Mouse (Mus musculus): ENCODE results near the gene St3gal2. TPM values are rescaled to one million over a fixed set of nuclear protein-coding genes. Genes with fewer than 3 reads are reported as not detected.

The St3gal2 gene
- total and polyA plus RNA-seq, 3 experiments, result 16.9 to 44.5 (median 17.0) TPM

DNA sequence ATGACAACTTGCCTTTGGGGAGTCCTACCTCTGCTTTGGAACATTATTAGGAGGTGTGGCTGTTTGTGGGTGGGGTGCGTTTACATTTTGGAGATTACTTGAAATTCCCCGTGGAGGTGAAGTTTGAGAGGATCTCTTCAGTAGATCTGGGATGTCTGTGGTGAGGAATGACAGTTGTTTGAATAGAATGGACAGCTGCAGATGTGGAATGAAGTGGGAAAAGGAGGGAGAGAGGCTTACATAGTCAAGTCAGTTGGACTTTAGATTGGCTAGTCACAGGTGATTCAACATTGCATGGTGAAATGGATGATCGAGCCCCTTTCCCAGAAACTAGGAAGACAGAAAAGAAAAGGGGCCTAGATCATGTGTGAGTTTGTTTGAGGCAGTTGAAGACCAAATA is 12.7 kb downstream of the St3gal2 start:
- H3K36me3 ChIP-seq (replicated peaks in 1 of 2; ENCODE audit: control insufficient read depth in 1 of 2, insufficient read depth in 1 of 2, low read length in 1 of 2), result peaks cover 11 to 57% of the 10 kb centered on the region in 2 experiments
- peaks cover 5% of the 10 kb centered on the region for H3K9me3 ChIP-seq (replicated peaks; ENCODE audit: low read length)
- H3K27me3 ChIP-seq (replicated peaks), result no peaks in the 10 kb centered on the region
- TF ChIP-seq RCOR1 (conservative IDR thresholded peaks at IDR 0.05; ENCODE audit: low read depth, low read length) (no peak), NELFE (IDR thresholded peaks at IDR 0.05; ENCODE audit: low read depth, low read length) (no peak), CTCF (conservative IDR thresholded peaks at IDR 0.05 in 1 of 2, IDR thresholded peaks at IDR 0.05 in 1 of 2; ENCODE audit: low read depth in 2 of 2, low read length in 2 of 2) (no peak), ZKSCAN1 (IDR thresholded peaks at IDR 0.05; ENCODE audit: borderline replicate concordance, low read depth, low read length) (no peak), CHD2 (IDR thresholded peaks at IDR 0.05; ENCODE audit: low read length) (no peak), ELF1 (IDR thresholded peaks at IDR 0.05; ENCODE audit: low read depth, low read length) (no peak), MEF2A (IDR thresholded peaks at IDR 0.05; ENCODE audit: borderline replicate concordance, low read depth, low read length) (no peak), IRF4 (IDR thresholded peaks at IDR 0.05; ENCODE audit: low read depth, low read length) (no peak), MXI1 (IDR thresholded peaks at IDR 0.05; ENCODE audit: low read depth, low read length) (no peak), PAX5 (IDR thresholded peaks at IDR 0.05; ENCODE audit: low read length) (no peak), NRF1 (IDR thresholded peaks at IDR 0.05; ENCODE audit: low read depth, low read length) (no peak)
- H3K9ac ChIP-seq (ENCODE audit: insufficient read depth, low read depth), result no peak overlapping the region
- in situ Hi-C loops (cut with MboI; ENCODE audit: low pct_ligation_motif_present, low pct_unique_long_range_greater_than_20kb, low sequenced_read_pairs), result no loop called here
- dilution Hi-C loops (cut with MboI; ENCODE audit: extremely low pct_ligation_motif_present, extremely low pct_unique_long_range_greater_than_20kb, low sequenced_read_pairs), result no loop called here
- H3K79me2 ChIP-seq (replicated peaks; ENCODE audit: control insufficient read depth, extremely low read depth, insufficient read depth, poor library complexity, severe bottlenecking), result peaks cover 53% of the 10 kb centered on the region
- no peak overlapping the region for H3K4me2 ChIP-seq (ENCODE audit: insufficient read depth, low read depth, poor library complexity, severe bottlenecking)
- H3K4me1 ChIP-seq (ENCODE audit: control insufficient read depth in 1 of 2, insufficient read depth in 2 of 2), result peaks cover 19 to 76% of the 10 kb centered on the region in 2 experiments
- H3K4me3 ChIP-seq (replicated peaks in 1 of 3; ENCODE audit: low read depth in 2 of 3, low read length in 2 of 3, poor library complexity in 1 of 3), result no peak overlapping the region
- no peak overlapping the region for H3K27ac ChIP-seq (ENCODE audit: insufficient read depth, low read depth)
- no peak for DNase-seq (ENCODE audit: extremely low read depth)

- Histone ChIP-seq H3K79me2 (replicated peaks; ENCODE audit: control insufficient read depth, extremely low read depth, insufficient read depth, poor library complexity, severe bottlenecking) (peaks cover 53% of the 10 kb centered on the region), H3K9me3 (replicated peaks; ENCODE audit: low read length) (peaks cover 5% of the 10 kb centered on the region), H3K27ac (ENCODE audit: insufficient read depth, low read depth) (no peak overlapping the region), H3K4me1 (ENCODE audit: control insufficient read depth in 1 of 2, insufficient read depth in 2 of 2) (peaks cover 14 to 76% of the 10 kb centered on the region in 2 experiments; a peak in 3 of 4 replicates), H3K4me2 (ENCODE audit: insufficient read depth, low read depth, poor library complexity, severe bottlenecking) (no peak overlapping the region), H3K36me3 (replicated peaks in 1 of 2; ENCODE audit: control insufficient read depth in 1 of 2, insufficient read depth in 1 of 2, low read length in 1 of 2) (peaks cover 11 to 61% of the 10 kb centered on the region in 2 experiments), H3K4me3 (replicated peaks in 1 of 3; ENCODE audit: low read depth in 2 of 3, low read length in 2 of 3, poor library complexity in 1 of 3) (no peak overlapping the region), H3K9ac (ENCODE audit: insufficient read depth, low read depth) (no peak overlapping the region), H3K27me3 (replicated peaks) (no peaks in the 10 kb centered on the region)
- dilution Hi-C loops (cut with MboI; ENCODE audit: extremely low pct_ligation_motif_present, extremely low pct_unique_long_range_greater_than_20kb, low sequenced_read_pairs) (no loop called here), in situ Hi-C loops (cut with MboI; ENCODE audit: low pct_ligation_motif_present, low pct_unique_long_range_greater_than_20kb, low sequenced_read_pairs) (no loop called here)
- DNase-seq (ENCODE audit: extremely low read depth), result no peak
- TF ChIP-seq CTCF (conservative IDR thresholded peaks at IDR 0.05 in 1 of 2, IDR thresholded peaks at IDR 0.05 in 1 of 2; ENCODE audit: low read depth in 2 of 2, low read length in 2 of 2) (no peak), TCF12 (IDR thresholded peaks at IDR 0.05; ENCODE audit: low read depth, low read length) (no peak), ELF1 (IDR thresholded peaks at IDR 0.05; ENCODE audit: low read depth, low read length) (no peak), BHLHE40 (IDR thresholded peaks at IDR 0.05; ENCODE audit: low read depth, low read length) (no peak), E2F4 (IDR thresholded peaks at IDR 0.05; ENCODE audit: insufficient replicate concordance, low read depth, low read length) (no peak), ZKSCAN1 (IDR thresholded peaks at IDR 0.05; ENCODE audit: borderline replicate concordance, low read depth, low read length) (no peak)
Measured at GRCm38 (mm10) chr8:110933272-110933671, 13.6 kb downstream of the St3gal2 start.
